Mouse (Mus musculus) Patski (cell line): ENCODE measurements around the gene Slc22a5. TPM values are rescaled to one million over a fixed set of nuclear protein-coding genes. Genes with fewer than 3 reads are reported as not detected.
"Not testable (repeated sequence)": the region's sequence is repeated elsewhere in the genome, so short reads cannot be mapped to it uniquely, and the experiment has no call there.

Experiments
- ATAC-seq: fragments of 100-300 bp; one replicate; pipeline ENCODE4 v1.8.0; 2021
- CTCF ChIA-PET: fragments of 350-600 bp; sonication (Branson Sonifier 250); formaldehyde crosslinking; loops from one replicate; lab custom pipeline; 2022; ENCODE audit warnings: inconsistent platforms; lab: Charles Lee
- POLR2A ChIA-PET: fragments of 350-600 bp; sonication (Branson Sonifier 250); formaldehyde crosslinking; loops from one replicate; lab custom pipeline; 2022; ENCODE audit warnings: antibody characterized with exemption, inconsistent platforms; lab: Charles Lee
- DNase-seq: peaks from one replicate; pipeline ENCODE4 v3.0.0-alpha.2; 2011; ENCODE audit warnings: low read depth, low spot score
- H3K27me3 ChIP-seq: fragments of 371-371 bp; one replicate; pipeline ENCODE4 v1.5.1; 2021
- CTCF ChIP-seq: fragments of 100-300 bp; IDR thresholded peaks from one replicate; pipeline ENCODE4 v1.5.1; 2021
- in situ Hi-C: fragments of 300-500 bp; cut with MboI; formaldehyde crosslinking; loops from 3 replicates; pipeline ENCODE4 v1.11.1; 2018; ENCODE audit warnings: low pct_unique_long_range_greater_than_20kb, mixed read lengths
- polyA plus RNA-seq: library from polyadenylated mRNA; unstranded; gene quantifications from one replicate; pipeline ENCODE4 v1.2.3, GENCODE M21; 2021

Gene Slc22a5
- 26.7 TPM for polyA plus RNA-seq

DNA sequence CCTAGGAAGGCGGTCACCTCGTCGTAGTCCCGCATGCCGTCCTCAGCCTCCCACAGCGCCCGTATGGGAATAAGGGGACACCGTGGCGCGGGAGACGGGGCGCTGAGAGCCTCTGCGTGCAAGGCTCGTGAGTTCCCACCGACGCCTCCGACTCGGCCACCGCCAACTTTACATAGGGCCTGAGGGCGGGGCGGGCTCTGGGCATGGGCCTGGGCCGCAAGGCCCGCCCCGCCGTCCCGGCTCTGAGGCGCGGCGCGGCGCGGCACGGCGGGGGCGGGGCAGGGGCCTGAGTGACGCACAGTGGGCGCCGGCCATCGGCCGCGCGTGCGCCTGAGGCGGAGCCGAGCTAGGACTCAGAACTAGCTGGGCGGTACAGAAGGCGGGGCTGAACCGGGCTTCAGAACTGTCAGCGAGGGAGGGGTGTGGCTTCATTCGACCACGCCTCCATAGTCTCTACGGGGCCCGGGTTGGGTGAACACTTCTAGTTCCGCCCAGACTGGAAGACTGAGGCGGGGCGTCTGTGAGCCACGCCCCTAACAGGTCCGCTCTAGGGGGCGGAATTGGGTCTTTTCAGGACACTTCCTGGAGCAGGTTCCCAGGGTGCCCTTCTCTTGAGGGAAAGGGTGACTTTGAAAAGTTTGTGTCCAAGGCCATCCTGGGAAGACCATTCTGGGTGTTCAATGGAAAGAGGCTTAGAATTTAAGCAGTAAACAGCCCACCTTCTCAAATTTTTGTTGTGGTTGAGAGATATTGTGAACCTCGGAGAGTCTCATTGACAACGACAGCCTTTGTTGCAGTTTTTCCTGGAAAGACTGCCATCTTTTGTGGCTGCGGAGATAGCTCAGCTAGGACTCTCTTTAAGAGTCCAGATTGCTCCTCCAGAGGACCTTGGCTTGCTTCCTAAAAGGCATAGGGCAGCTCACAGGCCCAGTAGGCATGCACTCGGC, at the start of gene Slc22a5:
TSS of gene Slc22a5 (minus strand) at position 156 of the 947 bp plus-strand sequence.
- in situ Hi-C loops, result loop anchor here (25.0 kb wide), 1 partner anchor 429 kb away; the partner anchor contains the start of genes Gm10447, Gm9837 and Shroom1
- H3K27me3 ChIP-seq, result no peaks in the 10 kb centered on the region
- no peak for TF ChIP-seq CTCF
- DNase-seq, result peak; percentile 89
- peak; percentile 92 for ATAC-seq
- CTCF ChIA-PET, result interaction anchor here (0.7 to 1.4 kb wide), 2 partner anchors 9 to 57 kb away, joined by 3 read pairs; no protein-coding TSS in a partner anchor
- POLR2A ChIA-PET, result no interaction called here

DNA sequence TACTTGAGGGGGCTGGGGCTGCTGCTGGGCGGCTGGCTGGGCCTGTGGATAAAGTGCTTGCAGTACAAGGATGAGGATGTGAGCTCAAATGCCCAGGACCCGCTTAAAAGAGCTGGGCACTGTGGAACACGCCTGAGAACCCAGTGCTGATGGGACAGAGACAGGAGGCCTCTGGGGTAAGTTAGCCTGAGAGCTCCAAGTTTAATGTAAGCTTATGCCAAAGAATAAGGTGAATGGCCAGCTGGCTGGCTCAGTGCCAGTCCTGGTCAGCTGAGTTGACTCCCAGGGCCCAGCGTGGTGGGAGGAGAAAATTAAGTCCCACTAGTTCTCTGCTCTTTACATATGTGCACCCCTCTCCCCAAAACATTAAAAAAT, 40.5 kb upstream of the Slc22a5 start:
- in situ Hi-C loops, result loop anchor here (5.0 to 10.0 kb wide), 3 partner anchors 65 to 323 kb away; no protein-coding TSS in a partner anchor
- H3K27me3 ChIP-seq, DNase-seq, ATAC-seq, POLR2A ChIA-PET: not testable (repeated sequence)
- CTCF ChIA-PET, result interaction anchor here (1.4 to 2.0 kb wide), 4 partner anchors 45 to 128 kb away, joined by 4 to 7 read pairs (median 4); no protein-coding TSS in a partner anchor

DNA sequence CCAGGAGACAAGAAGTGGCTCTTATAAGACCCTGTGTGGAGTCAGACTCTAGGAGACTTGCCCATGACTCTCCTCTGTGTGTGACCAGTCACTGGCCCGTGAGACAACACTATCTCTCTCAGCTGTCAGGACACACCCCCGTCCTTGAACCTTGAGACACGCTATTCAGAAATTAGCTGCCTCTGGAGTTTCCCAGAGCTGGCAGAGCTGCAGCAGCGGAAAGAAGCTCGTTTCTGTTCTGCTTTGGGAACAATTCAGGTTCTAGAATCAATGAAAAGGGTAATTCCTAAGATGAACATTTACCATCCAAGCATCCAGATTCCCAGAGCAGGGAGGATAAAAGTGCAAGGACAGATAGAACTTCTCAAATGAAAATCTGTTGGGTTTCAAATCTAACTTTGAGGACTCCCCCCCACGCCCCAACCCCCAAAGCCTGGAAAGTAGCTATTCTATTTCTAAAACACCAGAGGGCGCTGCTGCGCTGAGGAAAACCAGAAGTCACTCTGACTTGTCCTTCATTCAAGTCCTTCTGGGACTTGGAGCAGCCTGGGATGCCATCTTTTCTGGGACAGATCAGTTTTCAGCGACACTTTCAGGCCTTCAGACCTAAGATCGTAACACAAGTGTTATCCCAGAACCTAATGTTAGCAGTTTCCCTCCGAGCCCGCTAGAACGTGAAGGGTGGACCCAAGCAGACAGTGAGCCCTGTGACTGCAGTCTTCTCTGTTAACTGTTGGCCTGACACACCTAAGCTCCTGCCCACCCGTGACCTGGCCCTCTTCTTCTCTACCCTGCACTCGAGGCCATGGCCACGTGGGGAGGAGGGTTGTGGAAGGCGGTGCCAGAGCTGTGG, 39.9 kb upstream of the Slc22a5 start:
- POLR2A ChIA-PET, result interaction anchor here (0.5 kb wide), 1 partner anchor 231 kb away, joined by 6 read pairs; no protein-coding TSS in a partner anchor
- in situ Hi-C loops, result loop anchor here (5.0 to 10.0 kb wide), 3 partner anchors 66 to 323 kb away; no protein-coding TSS in a partner anchor
- CTCF ChIA-PET, result interaction anchor here (0.7 to 2.0 kb wide), 7 partner anchors 45 to 212 kb away, joined by 3 to 7 read pairs (median 4); no protein-coding TSS in a partner anchor
- DNase-seq, result no peak
- no peaks in the 10 kb centered on the region for H3K27me3 ChIP-seq
- TF ChIP-seq CTCF, result peak; percentile 71
- ATAC-seq, result no peak

DNA sequence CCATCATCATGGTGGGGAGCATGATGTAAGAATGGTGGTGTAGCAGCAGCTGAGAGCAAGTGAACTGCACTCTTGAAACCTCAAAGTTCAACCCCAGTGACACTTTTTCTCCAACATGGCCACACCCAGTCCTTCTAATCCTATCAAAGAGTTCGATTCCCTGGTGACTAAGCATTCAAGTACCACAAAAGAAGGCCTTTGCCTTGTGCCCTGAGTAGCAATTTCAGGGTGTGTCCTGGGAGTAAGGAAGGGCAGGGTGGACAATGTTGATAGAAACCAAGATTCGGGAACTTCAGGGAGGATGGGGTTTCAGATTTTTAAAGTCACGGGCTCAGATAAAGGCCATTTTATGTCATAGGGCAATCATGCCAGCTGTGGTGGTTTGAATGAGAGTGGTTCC, 38.3 kb upstream of the Slc22a5 start:
- CTCF ChIA-PET, result no interaction called here
- in situ Hi-C loops, result loop anchor here (5.0 to 10.0 kb wide), 3 partner anchors 68 to 325 kb away; no protein-coding TSS in a partner anchor
- DNase-seq (no peak), ATAC-seq (no peak)
- no peak for TF ChIP-seq CTCF
- POLR2A ChIA-PET, result no interaction called here
- H3K27me3 ChIP-seq, result no peaks in the 10 kb centered on the region

DNA sequence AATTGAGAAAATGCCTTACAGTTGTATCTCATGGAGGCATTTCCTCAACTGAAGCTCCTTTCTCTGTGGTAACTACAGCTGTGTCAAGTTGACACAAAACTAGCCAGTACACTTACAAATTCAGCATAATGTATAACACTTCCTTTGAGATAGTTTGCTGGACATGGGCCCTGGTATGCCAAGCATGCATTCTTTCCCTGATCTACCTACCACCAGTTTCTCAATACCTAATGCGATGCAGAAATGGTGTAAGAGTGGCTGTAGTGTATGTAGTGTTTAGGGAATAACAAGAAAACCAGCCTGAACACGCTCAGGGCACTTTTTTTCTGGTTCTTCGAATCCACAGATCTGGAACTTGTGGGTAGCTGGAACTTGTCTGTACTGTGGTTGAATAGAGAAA, 37.1 kb upstream of the Slc22a5 start:
- ATAC-seq (no peak), DNase-seq (no peak)
- ChIA-PET CTCF (no interaction called here), POLR2A (no interaction called here)
- TF ChIP-seq CTCF, result no peak
- in situ Hi-C loops, result no loop called here
- H3K27me3 ChIP-seq, result no peaks in the 10 kb centered on the region

DNA sequence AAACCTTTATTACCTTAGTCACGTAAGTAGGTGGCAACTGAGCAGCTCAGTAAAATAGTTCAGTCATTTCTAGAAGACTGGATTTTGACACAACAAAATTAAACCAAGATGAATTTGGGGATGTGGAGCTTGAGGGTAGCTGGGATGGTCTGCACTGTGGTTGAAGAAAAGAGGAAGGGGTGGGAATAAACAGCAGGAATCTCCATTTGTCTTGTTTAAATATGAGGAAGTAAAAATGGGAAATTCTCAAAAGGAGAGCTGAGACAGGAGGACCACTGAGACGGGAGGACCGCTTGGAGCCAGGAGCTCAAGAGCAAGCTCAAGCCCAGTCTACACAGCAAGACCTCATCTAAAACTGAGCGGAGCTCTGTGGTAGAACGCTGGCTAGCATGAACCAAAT, 34.8 kb upstream of the Slc22a5 start:
- in situ Hi-C loops, result no loop called here
- ATAC-seq, result no peak
- CTCF ChIA-PET, result interaction anchor here (1.4 kb wide), 1 partner anchor 162 kb away, joined by 3 read pairs; no protein-coding TSS in a partner anchor

DNA sequence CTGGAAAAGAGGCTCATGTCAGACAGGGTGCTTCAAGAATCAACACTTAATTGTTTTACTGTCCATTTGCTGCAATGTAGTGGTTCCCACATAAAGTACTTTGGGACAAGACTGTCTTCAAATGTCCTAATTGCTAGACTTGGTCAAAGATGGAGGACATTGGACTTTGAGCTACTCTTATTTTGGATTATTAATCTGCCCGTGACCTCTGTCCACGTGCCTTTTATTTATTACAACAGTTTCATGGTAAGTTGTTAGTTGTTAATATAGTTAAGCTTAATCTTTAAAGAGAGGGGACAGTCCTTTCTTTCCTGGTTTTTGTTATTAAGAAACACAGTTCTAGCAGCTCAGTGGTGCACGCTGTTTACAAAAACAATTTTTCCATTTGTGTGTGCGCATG, 27.4 kb upstream of the Slc22a5 start:
- ATAC-seq, result no peak
- in situ Hi-C loops, result no loop called here
- no peak for TF ChIP-seq CTCF
- DNase-seq, result no peak
- ChIA-PET POLR2A (no interaction called here), CTCF (interaction anchor here (1.1 kb wide), 1 partner anchor 14 kb away, joined by 3 read pairs; no protein-coding TSS in a partner anchor)
- peaks cover 2% of the 10 kb centered on the region for H3K27me3 ChIP-seq

More for the DNA sequence above, 34.8 kb upstream of the Slc22a5 start:
- H3K27me3 ChIP-seq, result no peaks in the 10 kb centered on the region
- POLR2A ChIA-PET, result no interaction called here
- no peak for TF ChIP-seq CTCF
- no peak for DNase-seq

DNA sequence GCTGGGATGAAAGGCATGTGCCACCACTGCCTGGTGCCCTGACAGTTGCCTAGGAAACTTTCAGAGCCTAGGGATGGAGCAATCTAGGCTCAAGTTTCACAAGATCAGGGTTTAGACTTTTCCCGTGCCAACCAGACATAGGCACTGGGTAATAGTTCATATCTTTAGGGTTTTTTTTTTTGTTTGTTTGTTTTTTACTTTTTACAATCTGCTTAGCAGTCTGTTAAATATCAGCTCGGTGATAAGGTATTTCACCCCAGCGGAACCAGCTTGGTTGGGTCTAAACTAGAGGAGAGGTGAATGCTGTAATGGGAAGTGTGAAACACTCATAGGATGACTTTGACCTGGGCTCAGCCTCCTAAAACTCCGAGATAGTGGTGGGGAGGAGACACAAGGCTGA, 19.6 kb upstream of the Slc22a5 start:
- no peaks in the 10 kb centered on the region for H3K27me3 ChIP-seq
- ATAC-seq (no peak), DNase-seq (no peak)
- ChIA-PET POLR2A (no interaction called here), CTCF (interaction anchor here (0.8 kb wide), 1 partner anchor 13 kb away, joined by 3 read pairs; no protein-coding TSS in a partner anchor)
- TF ChIP-seq CTCF, result no peak
- in situ Hi-C loops, result no loop called here

DNA sequence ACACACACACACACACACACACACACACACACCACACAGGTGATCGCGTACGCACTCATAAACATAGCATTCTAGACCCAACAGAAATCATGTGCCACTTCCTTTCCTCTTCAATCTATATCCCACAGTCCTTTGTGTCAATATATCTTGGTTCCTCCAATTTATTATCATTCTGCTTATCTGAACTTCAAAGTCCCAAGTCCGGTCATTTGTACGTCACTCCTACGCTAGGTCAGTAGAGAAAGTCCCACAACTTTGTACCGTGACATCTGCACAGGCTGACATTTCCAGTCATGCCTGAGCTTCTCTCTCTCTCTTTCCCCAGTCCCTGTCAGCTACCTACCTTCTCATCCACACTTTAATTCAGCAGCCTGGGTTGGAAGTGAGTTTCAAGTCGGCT, 17.2 kb upstream of the Slc22a5 start:
- CTCF ChIA-PET, result no interaction called here
- DNase-seq, result no peak
- POLR2A ChIA-PET, result no interaction called here
- in situ Hi-C loops, result no loop called here
- no peaks in the 10 kb centered on the region for H3K27me3 ChIP-seq
- ATAC-seq, result no peak
- no peak for TF ChIP-seq CTCF

DNA sequence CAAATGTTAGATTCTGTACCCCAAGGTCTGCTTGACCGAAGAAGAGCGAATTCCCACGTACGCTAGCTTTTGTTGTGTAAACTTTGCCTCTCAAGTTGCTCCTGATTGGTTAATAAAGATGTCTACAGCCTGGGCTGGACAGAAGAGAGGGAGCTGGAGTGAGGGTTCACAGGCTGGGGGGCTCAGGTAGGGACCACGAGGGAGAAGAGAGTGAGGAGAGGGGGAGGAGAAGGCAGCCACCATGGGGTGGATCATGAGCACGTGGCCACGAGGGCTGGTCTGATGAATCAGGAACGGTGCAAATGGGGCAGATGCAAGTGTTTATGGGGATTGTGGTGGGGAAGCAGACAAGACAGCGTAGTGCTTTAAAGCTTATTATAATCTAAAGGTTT, 13.1 kb upstream of the Slc22a5 start:
- DNase-seq, result no peak
- ATAC-seq, result no peak
- H3K27me3 ChIP-seq, result no peaks in the 10 kb centered on the region
- CTCF ChIA-PET, result no interaction called here
- POLR2A ChIA-PET, result no interaction called here
- in situ Hi-C loops, result no loop called here
- TF ChIP-seq CTCF, result no peak
